In the genomic region with DNA sequence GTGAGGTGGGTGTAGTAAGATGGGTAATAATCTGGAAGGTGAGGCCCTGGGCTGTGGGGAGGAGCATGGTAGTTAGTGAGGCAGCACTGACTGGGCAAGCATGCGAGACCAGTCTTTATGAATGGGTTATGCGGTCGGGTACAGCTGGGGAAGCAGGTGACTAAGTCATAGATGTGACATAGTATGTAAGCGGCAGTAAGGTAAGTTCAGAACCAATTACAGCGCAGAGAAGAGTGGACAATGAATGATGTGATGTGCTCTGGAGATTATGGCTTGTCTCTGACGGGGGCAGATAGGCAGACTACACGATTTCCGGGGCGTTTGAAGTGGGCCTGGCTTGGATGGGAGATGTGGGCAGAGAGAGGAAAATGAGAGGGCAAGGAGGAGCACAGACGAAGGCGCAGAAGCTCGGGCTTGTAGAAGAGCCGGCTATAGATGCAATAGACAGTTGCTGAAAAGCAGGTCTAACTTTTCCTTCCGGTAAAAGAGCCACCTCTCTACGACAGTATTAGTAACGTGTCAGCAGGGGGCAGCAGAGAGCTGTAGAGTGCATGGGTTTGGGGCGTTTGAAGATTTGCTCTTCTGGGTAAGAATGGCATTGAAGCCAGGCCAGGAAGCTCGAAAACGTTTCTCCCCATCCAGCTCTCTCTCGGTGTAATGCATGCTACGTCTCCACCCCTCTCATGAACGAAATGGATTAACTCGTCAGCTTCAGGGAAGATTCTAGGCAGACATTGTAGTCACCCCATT, we compare ENCODE assay signal across 8 mouse cellular contexts.
DNase-seq lines count a peak whose midpoint lies in the region; ATAC-seq and TF ChIP-seq lines count a peak whose summit lies in the region.

No protein-coding gene starts in this region.

- no peak for TF ChIP-seq POLR2A in spleen, adult 2 months (IDR thresholded peaks at IDR 0.05; ENCODE audit: low read depth, low read length)

- peak; percentile 82 for ATAC-seq in limb, embryonic 11.5 days (ENCODE audit: insufficient number of reproducible peaks, low FRiP score, low TSS enrichment, low read depth)
- ATAC-seq in midbrain, embryonic 16.5 days = peak; percentile 95
- ATAC-seq in stomach, embryonic 14.5 days (ENCODE audit: insufficient number of reproducible peaks, insufficient read depth, low FRiP score, low read depth) = peak; percentile 85; the same call in 1 of the 2 replicates

- no peak overlapping the region for H3K9ac ChIP-seq in limb, embryonic 11.5 days (ENCODE audit: low read length)
- peak overlapping the region; percentile 26; the same call in 1 of the 2 replicates for H3K9ac ChIP-seq in midbrain, embryonic 16.5 days (ENCODE audit: low read depth, low read length)
- no peak overlapping the region for H3K9ac ChIP-seq in stomach, embryonic 14.5 days (replicated peaks; ENCODE audit: low read depth, low read length)

- TF ChIP-seq CTCF in spleen, adult 2 months (IDR thresholded peaks at IDR 0.05; ENCODE audit: extremely low read depth, insufficient read depth, insufficient read length, insufficient replicate concordance) = peak; percentile 61; the same call in 1 of the 2 replicates

- WGBS in spleen, adult 2 months = 42% methylated on average over 23 of the region's 23 CpGs
- WGBS in limb, embryonic 11.5 days = 37% methylated on average over 23 of the region's 23 CpGs
- 33% methylated on average over 23 of the region's 23 CpGs for WGBS in midbrain, embryonic 16.5 days
- WGBS in stomach, embryonic 14.5 days = 31% methylated on average over 23 of the region's 23 CpGs

- no peak overlapping the region for H3K27ac ChIP-seq in spleen, adult 2 months (ENCODE audit: insufficient read depth, low read length)
- no peak overlapping the region for H3K27ac ChIP-seq in limb, embryonic 11.5 days (replicated peaks; ENCODE audit: low read depth, low read length)
- 0 out of 2 replicates have a peak overlapping the region, but pooled peaks have one; percentile 25 for H3K27ac ChIP-seq in midbrain, embryonic 16.5 days (ENCODE audit: low read length)
- H3K27ac ChIP-seq in stomach, embryonic 14.5 days (ENCODE audit: low read length) = no peak overlapping the region

- H3K4me3 ChIP-seq in spleen, adult 2 months (ENCODE audit: extremely low read depth, insufficient read depth, insufficient read length) = no peak overlapping the region
- H3K4me3 ChIP-seq in limb, embryonic 11.5 days (ENCODE audit: low read depth, low read length) = no peak overlapping the region
- H3K4me3 ChIP-seq in midbrain, embryonic 16.5 days (ENCODE audit: low read depth, low read length) = no peak overlapping the region
- no peak overlapping the region for H3K4me3 ChIP-seq in stomach, embryonic 14.5 days (ENCODE audit: low read depth, low read length)

- no peaks in the 10 kb centered on the region for H3K4me1 ChIP-seq in spleen, adult 2 months (ENCODE audit: control insufficient read depth, insufficient read depth, insufficient read length)
- no peaks in the 10 kb centered on the region for H3K4me1 ChIP-seq in limb, embryonic 11.5 days (ENCODE audit: control insufficient read depth, insufficient read depth, low read length)
- peaks cover 11% of the 10 kb centered on the region; the same call in 1 of the 2 replicates for H3K4me1 ChIP-seq in midbrain, embryonic 16.5 days (ENCODE audit: control insufficient read depth, insufficient read depth, low read length)
- H3K4me1 ChIP-seq in stomach, embryonic 14.5 days (ENCODE audit: control insufficient read depth, insufficient read depth, low read length) = no peaks in the 10 kb centered on the region

- no peaks in the 10 kb centered on the region for H3K9me3 ChIP-seq in limb, embryonic 11.5 days (ENCODE audit: control insufficient read depth, low read length)
- no peaks in the 10 kb centered on the region for H3K9me3 ChIP-seq in midbrain, embryonic 16.5 days (replicated peaks; ENCODE audit: control insufficient read depth, low read length, poor library complexity, severe bottlenecking)
- H3K9me3 ChIP-seq in stomach, embryonic 14.5 days (ENCODE audit: control insufficient read depth, low read depth, low read length) = no peaks in the 10 kb centered on the region

- H3K4me2 ChIP-seq in limb, embryonic 11.5 days (ENCODE audit: low read depth, severe bottlenecking) = peak overlapping the region; percentile 25; the same call in 1 of the 2 replicates
- H3K4me2 ChIP-seq in midbrain, embryonic 16.5 days (ENCODE audit: low read length) = peak overlapping the region; percentile 32
- H3K4me2 ChIP-seq in stomach, embryonic 14.5 days (replicated peaks; ENCODE audit: low read depth, low read length) = peak overlapping the region; percentile 26; the same call in 1 of the 2 replicates

- no peaks in the 10 kb centered on the region for H3K36me3 ChIP-seq in spleen, adult 2 months (ENCODE audit: control insufficient read depth, insufficient read depth, low read length)
- H3K36me3 ChIP-seq in limb, embryonic 11.5 days (ENCODE audit: control insufficient read depth, insufficient read depth, low read length) = no peaks in the 10 kb centered on the region
- H3K36me3 ChIP-seq in midbrain, embryonic 16.5 days (ENCODE audit: control insufficient read depth, insufficient read depth, low read length) = no peaks in the 10 kb centered on the region
- H3K36me3 ChIP-seq in stomach, embryonic 14.5 days (ENCODE audit: control insufficient read depth, insufficient read depth, low read length) = no peaks in the 10 kb centered on the region

- H3K27me3 ChIP-seq in spleen, adult 2 months (ENCODE audit: control insufficient read depth, insufficient read depth, low read length) = no peaks in the 10 kb centered on the region
- no peaks in the 10 kb centered on the region for H3K27me3 ChIP-seq in limb, embryonic 11.5 days (ENCODE audit: control insufficient read depth, insufficient read depth, low read length)
- H3K27me3 ChIP-seq in midbrain, embryonic 16.5 days (ENCODE audit: control insufficient read depth, insufficient read depth, low read depth, low read length) = no peaks in the 10 kb centered on the region
- no peaks in the 10 kb centered on the region for H3K27me3 ChIP-seq in stomach, embryonic 14.5 days (ENCODE audit: control insufficient read depth, insufficient read depth, low read length)

- peak; percentile 5 to 41 for DNase-seq in spleen, adult 2 months (ENCODE audit: low read depth in 1 of 2, low spot score in 2 of 2)
- DNase-seq in spleen, adult 12 weeks (ENCODE audit: low spot score) = no peak
- peak; percentile 67 for DNase-seq in embryo, embryonic 9.5 days (ENCODE audit: extremely low spot score)
- DNase-seq in heart, adult 18-20 months = peak; percentile 27 to 83
- DNase-seq in kidney, adult 8-10 months = peak; percentile 26 to 65
- peak; percentile 86 for DNase-seq in limb, embryonic 11.5 days (ENCODE audit: low spot score)
